Mouse (Mus musculus) kidney, adult 9 months (tissue): ENCODE data around the gene Crybg3.
A peak's percentile ranks its signal among the peaks of the same experiment; 100 is the strongest.

Source experiments
- DNase-seq: peaks from one replicate; pipeline ENCODE4 v3.0.0; 2022

The Crybg3 gene

DNA sequence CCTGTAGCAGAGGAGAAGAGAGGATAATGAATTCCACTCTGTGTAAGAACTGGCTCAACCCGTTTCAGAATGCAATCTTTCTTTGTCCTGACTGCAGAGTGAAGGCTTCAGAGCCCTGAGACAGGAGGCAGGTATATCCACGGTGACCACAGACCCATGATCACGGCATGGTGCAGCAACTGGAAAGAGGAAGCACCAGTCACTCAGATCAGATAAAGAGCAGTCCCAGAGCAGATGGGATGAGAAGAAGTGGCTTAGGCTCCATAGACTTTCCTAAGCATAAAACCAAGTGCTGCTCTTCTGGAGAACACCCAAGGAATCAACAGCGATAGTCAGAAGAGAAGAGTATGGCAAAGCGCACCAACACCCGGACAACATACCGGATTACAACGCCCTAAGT lies 21.5 kb downstream of the Crybg3 start:
- DNase-seq, result no peak

DNA sequence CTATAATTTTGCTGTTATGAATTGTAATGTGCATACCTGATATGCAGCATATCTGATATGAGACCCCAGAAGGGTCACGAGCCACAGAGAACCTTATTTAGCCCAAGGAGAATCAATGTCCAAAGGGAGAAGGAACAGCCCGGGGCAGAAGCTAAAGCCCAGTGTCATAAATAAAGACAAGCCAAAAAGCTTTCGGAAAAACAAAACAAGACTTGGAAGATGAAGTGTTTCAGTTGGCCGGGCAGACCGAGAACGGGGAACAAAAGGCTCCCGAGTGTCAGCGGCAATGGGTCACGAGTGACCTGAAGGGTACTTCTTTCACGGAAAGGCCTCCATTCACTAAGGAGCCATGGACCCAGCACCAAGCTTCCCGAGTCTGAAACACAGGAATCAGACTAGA lies 26.8 kb downstream of the Crybg3 start:
- DNase-seq, result no peak

DNA sequence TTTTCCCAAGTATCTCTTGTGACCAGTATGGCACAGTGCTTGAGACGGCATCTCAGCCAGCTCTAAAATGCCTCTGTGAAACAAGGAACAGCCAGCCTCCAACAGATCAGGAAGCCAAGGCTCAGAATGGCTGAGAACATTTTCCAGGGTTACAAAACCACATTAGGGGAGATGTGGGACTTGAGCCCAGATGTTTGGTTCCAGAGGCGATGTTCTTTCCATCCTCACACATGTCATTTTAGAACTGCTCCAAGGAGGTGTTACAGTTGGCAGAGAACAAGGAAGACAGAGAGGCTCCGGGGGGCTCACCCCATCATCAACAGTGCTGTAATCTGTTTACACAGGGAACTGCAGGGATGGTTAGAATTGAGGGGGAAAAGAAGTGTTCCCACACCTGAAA lies 28.1 kb downstream of the Crybg3 start:
- no peak for DNase-seq

DNA sequence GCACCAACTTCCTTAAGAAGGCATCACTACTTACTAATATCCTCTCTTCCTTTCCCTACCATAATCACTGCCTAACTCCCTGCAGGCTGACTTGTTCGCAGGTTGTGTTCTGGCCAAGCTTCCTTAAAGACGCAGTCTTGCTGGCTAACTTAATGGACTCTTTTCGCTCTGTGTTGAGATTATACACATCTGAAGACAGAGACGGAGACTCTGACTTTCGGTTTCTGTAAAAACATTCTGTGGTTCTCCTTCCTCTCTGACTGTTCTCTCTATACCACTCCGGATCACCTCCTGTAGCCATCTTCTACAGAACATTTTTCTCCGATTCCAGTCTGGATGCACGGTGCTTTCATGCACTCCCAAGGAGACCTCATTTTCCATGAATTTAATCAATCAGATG lies 30.0 kb downstream of the Crybg3 start:
- DNase-seq, result no peak

DNA sequence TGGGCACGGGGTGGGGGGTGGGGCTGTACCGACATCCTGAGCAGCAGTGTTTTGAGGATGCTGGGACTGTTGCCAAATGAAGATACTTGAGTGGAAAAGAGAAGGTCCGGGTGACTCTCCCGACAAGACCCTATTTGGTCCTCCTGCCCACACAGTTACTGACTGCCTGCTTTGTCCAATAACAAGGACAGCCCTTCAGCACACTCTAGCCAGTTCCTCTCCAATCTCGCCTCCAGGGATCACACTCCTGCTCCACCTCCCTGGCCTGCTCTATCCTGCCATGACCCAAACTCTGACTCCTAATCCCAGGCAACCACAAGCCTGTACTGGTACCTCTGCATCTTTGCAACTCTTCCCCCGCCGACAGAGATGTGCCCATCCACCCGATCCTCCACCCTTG lies 30.9 kb downstream of the Crybg3 start:
- no peak for DNase-seq

DNA sequence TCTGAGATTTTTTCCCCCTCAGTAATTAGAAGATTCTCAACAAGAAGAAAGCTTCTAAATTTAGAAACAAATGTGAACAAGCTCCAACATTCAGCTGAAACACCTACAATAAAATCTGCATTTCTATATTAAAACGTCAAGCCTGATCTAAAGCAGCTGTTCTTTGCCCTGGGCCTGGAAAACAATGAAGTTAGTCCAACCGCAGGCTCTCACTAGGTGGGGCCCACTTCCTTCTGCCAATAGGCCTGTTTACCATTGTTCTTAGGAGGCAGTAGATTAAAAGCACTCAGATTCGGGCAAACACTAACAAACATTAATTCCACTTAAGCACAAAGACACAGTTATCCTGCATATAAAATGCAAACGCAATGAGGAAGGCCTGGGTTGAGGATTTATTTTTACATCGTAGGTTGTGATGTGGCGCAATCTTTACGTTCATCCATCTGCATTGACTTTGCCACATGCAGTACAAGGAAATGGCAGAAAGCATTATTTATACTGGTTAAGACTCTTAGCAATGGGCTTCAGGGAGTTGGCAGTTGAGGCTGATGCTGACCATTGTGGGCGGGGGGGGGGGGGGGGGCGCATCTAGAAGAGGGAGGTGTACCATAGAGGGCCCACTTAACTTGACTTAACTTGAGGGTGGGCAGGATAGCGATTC lies 32.9 kb downstream of the Crybg3 start:
- peak; percentile 20 for DNase-seq

DNA sequence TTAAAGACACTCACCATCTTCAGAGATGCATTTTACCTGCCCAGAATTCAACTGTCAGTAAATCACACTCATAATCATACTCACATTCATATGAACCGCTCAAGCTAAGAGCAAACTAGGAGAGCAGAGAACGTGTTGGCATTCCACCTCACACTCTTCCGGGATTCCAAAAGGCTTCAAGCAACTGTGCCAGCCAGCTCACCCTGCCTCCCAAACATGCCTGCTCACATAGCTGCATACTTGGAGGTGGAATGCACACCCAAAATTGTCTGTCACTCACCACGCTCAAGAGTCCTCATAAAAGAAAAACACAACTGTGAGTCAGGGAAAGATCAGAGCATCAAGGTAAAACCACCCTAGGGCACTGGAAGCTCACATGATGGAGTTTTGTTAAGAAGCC lies 34.3 kb downstream of the Crybg3 start:
- no peak for DNase-seq

DNA sequence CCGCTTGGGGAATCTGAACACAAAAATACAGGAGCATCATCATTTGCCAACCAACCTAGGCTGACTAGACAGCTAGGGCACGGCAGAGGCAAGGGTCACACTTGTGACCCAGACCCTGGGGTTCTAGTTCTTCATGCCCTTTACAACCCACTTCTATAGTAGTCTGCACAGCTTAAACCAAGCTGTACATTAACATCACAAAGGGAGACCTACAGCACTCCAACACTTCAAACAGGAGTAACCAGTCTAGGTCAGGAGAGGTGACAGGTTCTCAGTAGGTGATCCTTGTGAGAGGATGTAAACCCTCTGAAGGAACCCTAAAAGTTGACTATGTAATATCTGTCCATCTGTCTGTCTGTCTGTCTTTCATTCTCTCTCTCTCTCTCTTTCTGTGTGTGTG lies 35.1 kb downstream of the Crybg3 start:
- DNase-seq, result no peak

DNA sequence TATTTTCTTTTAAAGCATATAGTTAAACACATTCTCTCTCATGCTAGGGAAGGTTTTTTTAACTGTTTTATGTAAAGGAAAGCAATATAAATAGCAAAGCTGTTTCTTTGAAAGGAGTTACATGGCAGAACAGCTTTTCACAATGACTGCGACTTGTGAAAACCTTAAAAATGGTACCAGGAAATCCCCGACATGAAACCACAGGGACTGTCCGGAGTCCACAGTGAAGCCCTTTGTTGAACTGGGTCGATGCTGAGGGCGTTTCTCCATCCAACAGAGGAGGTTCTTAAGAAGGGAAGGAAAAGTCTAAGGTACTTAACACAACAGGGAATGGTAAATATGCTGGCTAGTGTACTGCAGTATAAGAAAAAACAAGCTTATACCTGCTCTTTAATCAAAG lies 36.8 kb downstream of the Crybg3 start:
- DNase-seq, result no peak

DNA sequence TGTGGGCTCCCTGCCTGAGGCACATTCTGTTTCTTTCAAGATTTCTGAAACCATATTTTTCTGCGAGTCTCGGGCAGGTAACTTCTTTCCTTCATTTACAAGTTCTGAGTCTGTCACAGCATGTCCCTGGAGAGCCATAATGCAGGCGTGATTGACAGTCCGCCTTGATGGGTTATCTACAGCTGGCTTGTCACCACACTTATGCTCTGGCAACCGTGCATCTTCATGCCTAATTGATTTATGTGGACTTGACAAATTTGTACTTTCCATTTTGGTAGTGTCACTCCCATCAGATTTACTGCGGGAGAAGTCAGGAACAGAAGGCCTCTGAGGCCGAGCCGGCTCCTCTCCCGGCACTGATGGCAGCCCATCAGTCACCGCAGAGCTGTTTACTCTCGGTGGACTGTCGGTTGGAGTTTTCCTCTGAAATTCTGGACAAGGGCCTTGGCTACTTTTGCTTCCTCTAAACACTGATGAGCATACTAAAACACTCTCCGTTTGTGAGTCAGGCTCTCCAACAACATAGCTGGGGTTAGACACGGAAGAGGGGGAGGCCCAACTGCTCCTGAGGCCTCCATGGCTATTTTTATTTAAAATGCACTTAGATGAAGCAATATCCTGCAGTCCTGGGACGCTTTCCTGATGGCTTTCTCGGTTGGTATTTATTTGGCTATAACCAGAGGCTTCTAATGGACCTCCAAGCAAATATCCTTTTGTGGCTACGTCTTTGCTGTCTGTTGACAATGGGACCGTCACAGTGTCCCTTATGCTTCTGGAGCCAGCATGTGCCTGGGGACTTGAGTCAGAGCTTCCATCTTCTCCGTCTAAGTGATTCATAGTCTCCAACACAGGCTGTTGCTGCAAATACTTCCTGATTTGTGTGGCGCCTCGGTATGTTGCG lies 41.2 kb downstream of the Crybg3 start:
- peak; percentile 39 for DNase-seq

DNA sequence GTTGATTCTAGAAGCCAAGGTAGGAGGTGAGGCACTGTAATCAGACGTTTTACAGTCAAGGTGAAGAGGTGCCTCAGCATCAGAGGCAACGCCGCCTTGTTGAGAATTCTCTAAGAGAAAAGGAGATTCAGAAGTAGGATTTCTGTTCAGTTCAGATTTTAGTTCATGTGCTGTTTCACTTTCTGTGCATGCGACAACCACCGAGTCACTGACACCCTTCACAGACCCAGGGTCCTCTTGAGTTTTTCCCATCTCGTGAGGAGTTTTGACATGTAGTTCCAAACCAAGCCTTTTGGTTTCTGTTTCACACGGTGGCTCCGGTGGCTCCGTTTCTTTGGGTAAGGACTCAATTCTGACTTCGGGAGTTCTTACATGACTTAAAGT lies 41.9 kb downstream of the Crybg3 start:
- no peak for DNase-seq

DNA sequence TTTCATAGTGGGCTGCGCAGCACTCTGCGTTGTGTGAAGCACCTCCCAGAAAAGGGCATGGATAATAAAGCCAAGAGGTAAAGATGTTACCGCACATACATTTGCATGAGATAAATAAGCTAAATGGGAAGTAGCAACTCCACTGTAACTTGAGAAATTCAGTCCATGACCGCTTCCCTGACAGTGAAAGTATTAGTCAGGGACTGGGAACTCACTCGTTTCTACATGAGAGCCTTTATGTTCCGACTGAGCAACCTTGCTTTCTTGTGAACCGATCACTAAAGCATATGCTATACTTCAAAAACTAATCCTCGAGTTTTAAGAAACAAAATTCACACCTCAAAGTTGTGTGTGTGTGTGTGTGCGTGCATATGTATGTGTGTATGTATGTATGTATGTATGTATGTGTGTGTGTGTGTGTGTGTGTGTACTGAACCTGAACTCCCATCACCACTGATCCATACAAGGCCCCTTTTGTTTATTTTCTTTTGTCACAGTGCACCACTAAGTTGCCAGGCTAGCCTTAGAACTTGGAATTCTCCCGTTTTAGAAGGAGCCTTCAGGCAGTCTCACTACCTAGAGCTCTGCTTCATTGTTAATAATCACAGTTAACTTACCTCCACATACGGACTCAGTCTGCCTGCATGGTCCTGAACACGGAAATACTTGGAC lies 47.2 kb downstream of the Crybg3 start:
- no peak for DNase-seq

DNA sequence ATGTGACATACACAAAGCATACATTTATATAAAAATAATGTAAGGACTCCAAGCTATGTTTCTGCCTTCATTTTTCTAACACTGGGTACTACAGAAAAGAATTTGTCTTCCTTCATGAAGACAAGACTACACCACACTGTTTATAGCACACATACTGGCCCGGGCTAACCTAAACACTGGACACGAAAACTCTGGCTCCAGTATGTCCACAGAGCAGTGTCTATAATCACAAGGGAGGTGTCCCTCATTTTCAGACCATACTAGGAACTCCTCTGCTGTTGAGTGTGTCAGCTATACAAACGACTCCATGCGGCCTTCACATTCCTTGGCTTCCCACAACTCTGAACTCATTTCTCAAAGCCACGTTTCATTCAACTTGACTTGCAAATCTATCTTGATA lies 49.3 kb downstream of the Crybg3 start:
- no peak for DNase-seq

DNA sequence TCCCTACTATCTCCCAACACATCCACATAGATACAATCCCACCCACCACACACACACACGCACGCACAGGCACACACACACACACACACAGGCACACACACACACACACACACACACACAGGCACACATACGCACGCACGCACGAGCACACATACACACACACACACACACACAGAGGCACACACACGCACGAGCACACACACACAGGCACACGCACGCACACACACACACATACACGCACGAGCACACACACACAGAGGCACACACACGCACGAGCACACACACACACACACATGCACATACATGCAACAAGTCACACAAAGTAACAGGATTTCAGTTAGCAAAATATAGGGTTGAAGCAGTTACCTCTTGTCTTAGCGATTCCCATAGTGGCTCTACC lies 51.1 kb downstream of the Crybg3 start:
- DNase-seq, result no peak

DNA sequence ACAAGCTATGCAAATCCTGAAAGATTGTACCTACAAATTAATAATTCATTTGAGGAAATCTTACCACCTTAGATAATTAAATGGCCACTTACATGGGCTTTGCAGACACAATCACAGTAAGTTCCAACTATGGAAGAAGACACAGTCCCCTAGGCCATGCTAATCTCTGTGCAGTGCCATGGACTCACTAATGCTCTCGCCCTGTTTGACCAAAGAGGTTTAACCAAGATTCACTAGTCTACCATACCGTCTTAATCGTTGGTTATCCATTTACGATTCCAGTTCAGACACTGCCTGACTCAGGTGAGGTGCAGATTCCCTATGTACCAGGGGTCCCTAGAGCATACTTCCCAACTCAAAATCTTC lies 52.2 kb downstream of the Crybg3 start:
- DNase-seq, result no peak

DNA sequence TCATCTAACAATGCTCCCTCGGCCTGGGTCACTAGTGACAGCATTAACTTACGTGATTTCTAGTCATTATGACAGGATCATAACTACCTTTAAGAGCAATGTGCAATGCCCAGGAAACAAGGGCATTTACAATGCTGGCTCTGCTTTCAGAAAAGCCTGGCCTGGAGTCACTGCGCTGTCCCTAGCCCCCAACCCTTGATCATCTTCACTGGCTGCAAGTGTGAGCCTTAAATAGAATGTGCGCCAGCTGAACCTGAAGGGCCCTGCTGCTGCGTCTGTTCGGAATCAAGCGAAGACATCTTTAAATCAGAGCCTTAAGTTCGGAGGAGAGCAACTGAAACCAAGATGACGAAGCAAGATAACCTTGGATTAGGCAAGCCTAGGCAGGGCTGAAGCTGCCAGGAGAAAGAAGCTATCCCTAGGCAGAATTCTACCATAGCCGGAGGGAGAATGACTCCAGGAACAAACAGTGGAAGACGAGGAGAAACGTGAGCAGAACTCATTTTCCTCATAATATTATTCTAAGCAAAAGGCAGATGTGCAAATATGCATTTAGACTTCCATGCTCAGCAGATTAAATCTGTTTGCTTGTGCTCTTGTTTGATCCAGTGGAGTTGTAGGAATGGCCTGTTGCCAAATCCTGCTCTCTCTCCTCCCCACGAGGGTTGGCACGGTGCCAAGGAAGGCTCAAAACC lies 52.7 kb downstream of the Crybg3 start:
- DNase-seq, result peak; percentile 83

DNA sequence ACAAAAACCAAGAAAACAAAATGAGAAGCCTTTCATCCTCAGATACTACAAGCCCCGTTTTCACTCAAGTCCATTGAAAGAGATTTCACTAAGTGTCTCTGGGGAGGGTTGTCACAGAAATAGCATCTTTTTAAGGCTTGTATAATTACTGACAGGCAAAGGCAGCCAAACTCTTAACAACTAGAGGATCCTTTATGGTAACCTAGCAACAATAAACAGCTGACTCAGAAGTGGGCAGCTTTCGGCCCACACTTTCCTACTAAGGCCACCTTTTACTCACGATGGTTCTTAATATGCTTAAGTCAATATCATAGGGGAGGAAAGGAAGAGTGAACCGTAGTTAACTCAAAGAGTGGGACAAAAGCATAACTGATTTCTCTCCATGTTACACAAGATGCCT lies 53.3 kb downstream of the Crybg3 start:
- no peak for DNase-seq

DNA sequence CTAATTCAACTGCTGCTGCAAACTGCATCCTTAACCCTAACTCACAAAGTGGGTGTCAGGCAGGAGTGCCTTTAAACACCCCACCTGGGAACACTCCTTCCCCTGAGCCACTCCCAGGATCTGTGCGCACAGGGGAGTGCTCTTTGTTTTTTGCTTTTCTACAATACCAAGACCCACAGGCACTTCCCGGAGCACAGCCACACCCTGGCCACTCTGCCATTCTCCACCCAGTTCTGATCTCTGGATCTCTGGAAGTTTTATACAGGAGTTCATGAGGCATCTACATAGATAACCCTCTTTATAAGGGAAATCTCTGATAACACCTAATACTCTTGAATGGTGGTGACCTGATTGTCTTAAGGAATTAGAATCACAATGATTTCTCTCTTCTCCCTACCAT lies 55.4 kb downstream of the Crybg3 start:
- DNase-seq, result no peak

DNA sequence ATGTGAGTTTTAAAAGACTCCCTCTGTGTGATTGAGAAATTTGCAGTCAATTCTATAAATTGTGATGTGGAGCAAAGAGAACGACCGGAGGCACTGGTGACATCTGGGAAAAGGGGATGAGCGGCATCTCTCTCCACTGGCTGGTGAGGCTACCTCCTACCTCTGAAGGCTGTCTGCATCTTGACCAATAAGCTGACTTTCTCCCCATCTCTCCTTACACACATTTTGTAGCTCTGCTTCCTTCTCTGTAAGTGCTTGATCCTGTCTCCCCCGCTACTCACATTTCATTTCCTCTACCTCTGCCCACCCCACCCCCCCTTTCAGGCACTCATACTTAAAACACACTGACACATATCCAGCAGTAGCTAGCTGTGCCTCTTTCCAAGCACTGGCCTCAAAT lies 59.4 kb downstream of the Crybg3 start:
- DNase-seq, result no peak

DNA sequence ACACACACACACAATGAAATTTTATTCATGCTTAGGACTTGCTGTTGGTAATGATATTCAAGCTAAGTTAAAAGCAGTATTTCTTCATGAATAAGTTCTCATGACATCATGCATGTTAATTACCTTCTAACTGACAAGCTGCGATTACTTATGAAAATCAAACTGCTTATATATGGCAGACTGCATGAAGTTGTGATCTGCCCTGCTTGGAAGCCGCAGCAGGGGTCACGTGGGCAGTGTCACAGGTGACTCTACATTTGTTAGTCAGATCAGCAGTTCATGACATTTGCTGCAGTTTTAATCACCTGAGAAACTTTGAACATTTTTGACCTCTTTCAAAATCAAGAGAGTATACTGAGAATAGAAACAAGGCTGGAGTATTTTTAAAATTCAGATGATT lies 59.8 kb downstream of the Crybg3 start:
- no peak for DNase-seq

DNA sequence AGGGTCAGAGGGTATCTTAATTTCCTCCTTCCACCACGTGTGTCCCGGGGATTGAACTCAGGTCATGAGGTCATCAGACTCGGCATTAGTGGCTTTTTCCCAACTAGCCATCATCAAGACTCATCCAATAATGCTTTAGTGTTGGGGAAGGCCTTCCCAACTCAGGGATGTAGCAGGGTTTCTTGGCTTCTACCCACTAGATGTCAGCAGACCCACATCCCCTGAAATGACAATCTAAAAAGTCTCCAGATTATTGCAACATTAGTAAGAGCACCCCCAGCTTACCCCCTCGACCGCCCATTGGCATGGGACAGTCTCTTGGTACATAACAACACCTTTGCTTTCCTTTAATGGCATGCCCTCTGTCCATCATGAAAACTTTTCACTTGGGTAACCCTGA lies 65.1 kb downstream of the Crybg3 start:
- no peak for DNase-seq

DNA sequence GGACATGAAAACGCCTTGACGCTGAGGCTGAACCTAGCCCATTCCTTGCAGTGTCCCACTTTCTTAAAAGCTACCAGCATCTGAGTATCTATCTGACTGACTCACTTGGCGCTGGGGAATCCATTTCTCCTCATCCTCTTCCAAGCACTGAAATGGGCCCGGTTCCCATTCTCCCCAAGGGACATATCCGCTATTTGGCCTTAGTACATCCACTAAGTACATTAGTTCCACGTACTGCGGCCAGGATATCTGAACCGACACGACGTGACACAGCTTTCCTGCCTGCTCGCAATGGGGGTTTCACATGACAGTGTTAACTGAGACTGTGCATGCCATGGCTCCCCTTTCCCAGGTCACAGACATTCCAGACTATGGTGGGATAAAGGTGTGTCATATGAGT lies 66.4 kb downstream of the Crybg3 start:
- no peak for DNase-seq

DNA sequence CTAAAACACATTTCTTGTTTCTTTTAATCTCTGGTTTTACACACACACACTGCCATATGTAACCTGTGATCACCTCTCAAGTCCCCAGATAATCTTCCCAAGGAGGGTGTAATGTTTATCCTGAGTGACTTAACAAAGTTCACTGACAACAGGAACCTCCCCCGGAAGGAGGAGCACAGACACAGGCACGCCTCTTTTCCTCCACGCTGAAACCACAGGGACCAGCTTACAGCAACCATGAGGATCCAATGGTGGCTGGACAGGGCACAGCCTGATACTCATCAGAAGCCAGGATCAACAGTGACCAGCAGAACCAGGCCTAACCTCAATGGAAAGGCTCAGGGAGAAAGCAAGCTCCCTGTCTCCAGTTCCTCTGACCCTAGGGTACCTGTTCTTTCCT lies 68.2 kb downstream of the Crybg3 start:
- no peak for DNase-seq

DNA sequence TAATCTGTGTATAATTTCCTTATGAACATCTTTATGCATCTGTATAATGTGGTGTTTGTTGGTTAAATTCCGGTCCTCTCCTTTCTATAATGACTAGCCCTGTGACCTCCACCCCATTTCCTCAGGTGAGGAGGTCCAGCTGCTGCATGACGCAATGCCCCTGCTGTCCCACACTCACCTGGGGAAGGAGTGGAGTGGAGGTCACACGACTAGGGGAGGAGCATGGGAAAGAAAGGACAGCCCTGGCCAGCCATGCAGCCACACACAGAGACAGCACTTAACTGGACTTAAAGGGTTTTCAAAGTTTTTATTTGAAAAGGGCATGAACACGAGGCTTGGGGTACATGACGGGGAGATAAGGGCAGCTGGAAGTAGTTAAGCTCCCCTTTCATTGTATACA lies 69.5 kb downstream of the Crybg3 start:
- no peak for DNase-seq
